Mouse (Mus musculus): ENCODE results near the gene Kdm5b. TPM values are rescaled to one million over a fixed set of nuclear protein-coding genes. Genes with fewer than 3 reads are reported as not detected.

Kdm5b gene
- polyA plus RNA-seq (2014; fragmentation: Illumina TruSeq; extraction: RNeasy Lipid Tissue Mini Kit (QIAGEN cat#74804); ENCODE audit: low replicate concordance): 10.7 TPM

GRCm38 (mm10) chr1:134559976-134560375 is at the start of gene Kdm5b:
Kdm5b (plus strand) TSS chr1:134560171.

GRCm38 (mm10) chr1:134549632-134550132 is 10.3 kb upstream of the Kdm5b start, which contains the start of gene Mgat4e:
Mgat4e (minus strand) TSS chr1:134549682.

GRCm38 (mm10) chr1:134646261-134646962 is 86.4 kb downstream of the Kdm5b start, which contains the start of gene Syt2:
Syt2 (plus strand) TSS chr1:134646677.

Other genes with a start within 250 kb of the Kdm5b start
- 0.82 TPM for gene Ppfia4, start 227.2 kb upstream of the Kdm5b start, polyA plus RNA-seq (2014; fragmentation: Illumina TruSeq; extraction: RNeasy Lipid Tissue Mini Kit (QIAGEN cat#74804); ENCODE audit: low replicate concordance)
- gene Tmem183a, start 198.2 kb upstream of the Kdm5b start, polyA plus RNA-seq (2014; fragmentation: Illumina TruSeq; extraction: RNeasy Lipid Tissue Mini Kit (QIAGEN cat#74804); ENCODE audit: low replicate concordance): 186 TPM
- gene 4933406M09Rik, start 174.2 kb upstream of the Kdm5b start, polyA plus RNA-seq (2014; fragmentation: Illumina TruSeq; extraction: RNeasy Lipid Tissue Mini Kit (QIAGEN cat#74804); ENCODE audit: low replicate concordance): not detected
- gene Cyb5r1, start 154.6 kb upstream of the Kdm5b start, polyA plus RNA-seq (2014; fragmentation: Illumina TruSeq; extraction: RNeasy Lipid Tissue Mini Kit (QIAGEN cat#74804); ENCODE audit: low replicate concordance): 6.0 TPM
- gene Adipor1, start 144.8 kb upstream of the Kdm5b start, polyA plus RNA-seq (2014; fragmentation: Illumina TruSeq; extraction: RNeasy Lipid Tissue Mini Kit (QIAGEN cat#74804); ENCODE audit: low replicate concordance): 51.6 TPM
- gene Klhl12, start 104.6 kb upstream of the Kdm5b start, polyA plus RNA-seq (2014; fragmentation: Illumina TruSeq; extraction: RNeasy Lipid Tissue Mini Kit (QIAGEN cat#74804); ENCODE audit: low replicate concordance): 15.7 TPM
- gene Rabif, start 65.5 kb upstream of the Kdm5b start, polyA plus RNA-seq (2014; fragmentation: Illumina TruSeq; extraction: RNeasy Lipid Tissue Mini Kit (QIAGEN cat#74804); ENCODE audit: low replicate concordance): 45.4 TPM
- not detected for gene Mgat4e, start 10.5 kb upstream of the Kdm5b start, polyA plus RNA-seq (2014; fragmentation: Illumina TruSeq; extraction: RNeasy Lipid Tissue Mini Kit (QIAGEN cat#74804); ENCODE audit: low replicate concordance)
- gene Syt2, start 86.5 kb downstream of the Kdm5b start, polyA plus RNA-seq (2014; fragmentation: Illumina TruSeq; extraction: RNeasy Lipid Tissue Mini Kit (QIAGEN cat#74804); ENCODE audit: low replicate concordance): 0.07 TPM